Mouse (Mus musculus) CH12.LX (cell line): Measurements from ENCODE around the gene Cyp17a1.

ENCODE experiments used
- CHD2 ChIP-seq: IDR thresholded peaks from 2 replicates; pipeline ENCODE4 v1.6.1; 2011; ENCODE audit warnings: low read length, improper control_type of control experiment
- CTCF ChIP-seq, 2 experiments: IDR thresholded peaks in 1 of 2; conservative IDR thresholded peaks in 1 of 2; 2 replicates each; pipeline ENCODE4 v1.5.1; 2011 to 2012; ENCODE audit warnings: low read depth in 2 of 2, low read length in 2 of 2, improper control_type of control experiment in 1 of 2, inconsistent platforms in 1 of 2, mild to moderate bottlenecking in 1 of 2, moderate library complexity in 1 of 2
- EP300 ChIP-seq: IDR thresholded peaks from 2 replicates; pipeline ENCODE4 v1.6.1; 2011; ENCODE audit warnings: low read length, improper control_type of control experiment
- GABPA ChIP-seq: IDR thresholded peaks from 2 replicates; pipeline ENCODE4 v1.6.1; 2012; ENCODE audit warnings: low read depth, low read length, improper control_type of control experiment, inconsistent platforms; ENCODE audit not compliant: insufficient replicate concordance
- MAFK ChIP-seq: IDR thresholded peaks from 2 replicates; pipeline ENCODE4 v1.6.1; 2011; ENCODE audit warnings: low read length, improper control_type of control experiment; ENCODE audit not compliant: insufficient replicate concordance
- POLR2A ChIP-seq: IDR thresholded peaks from 2 replicates; pipeline ENCODE4 v1.6.1; 2011; ENCODE audit warnings: low read depth, mild to moderate bottlenecking, improper control_type of control experiment, low read length
- POLR2AphosphoS2 ChIP-seq: IDR thresholded peaks from 2 replicates; pipeline ENCODE4 v1.6.1; 2011; ENCODE audit warnings: low read depth, low read length, improper control_type of control experiment
- TCF12 ChIP-seq: IDR thresholded peaks from 2 replicates; pipeline ENCODE4 v1.6.1; 2014; ENCODE audit warnings: low read depth, mild to moderate bottlenecking, inconsistent platforms, low read length, improper control_type of control experiment
- UBTF ChIP-seq: IDR thresholded peaks from 2 replicates; pipeline ENCODE4 v1.6.1; 2012; ENCODE audit warnings: low read depth, mild to moderate bottlenecking, inconsistent platforms, low read length, improper control_type of control experiment, moderate library complexity
- USF1 ChIP-seq: IDR thresholded peaks from 2 replicates; pipeline ENCODE4 v1.6.1; 2014; ENCODE audit warnings: low read depth, mild to moderate bottlenecking, inconsistent platforms, low read length, improper control_type of control experiment
- ZMIZ1 ChIP-seq: IDR thresholded peaks from 2 replicates; pipeline ENCODE4 v1.6.1; 2012; ENCODE audit warnings: low read depth, mild to moderate bottlenecking, inconsistent platforms, low read length, improper control_type of control experiment
- ZNF384 ChIP-seq: IDR thresholded peaks from 2 replicates; pipeline ENCODE4 v1.6.1; 2012; ENCODE audit warnings: low read depth, low read length, improper control_type of control experiment, inconsistent platforms

DNA sequence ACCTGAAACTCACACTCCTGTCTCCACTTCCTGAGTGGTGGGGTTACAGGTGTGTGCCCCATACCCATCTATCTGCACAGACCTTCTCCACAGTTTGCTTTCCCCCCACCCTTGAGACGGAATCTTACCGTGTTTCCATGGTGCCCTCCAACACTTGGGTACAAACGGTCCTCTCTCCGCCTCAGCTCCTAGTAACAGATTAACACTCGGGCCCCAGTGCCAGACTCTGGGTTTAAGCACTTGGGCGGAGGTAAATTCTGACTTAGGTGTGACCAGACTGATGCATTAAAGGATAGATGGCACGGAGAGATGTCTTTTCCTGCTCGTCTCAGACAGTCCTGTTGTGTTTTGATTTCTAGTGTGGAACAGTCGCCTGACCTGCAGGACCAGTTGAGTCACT is 28.2 kb upstream of the Cyp17a1 start:
- TF ChIP-seq CTCF (conservative IDR thresholded peaks at IDR 0.05 in 1 of 2, IDR thresholded peaks at IDR 0.05 in 1 of 2; ENCODE audit: low read depth in 2 of 2, low read length in 2 of 2), result no peak
- TF ChIP-seq EP300, result no peak
- no peak for TF ChIP-seq GABPA
- TF ChIP-seq UBTF, result no peak
- no peak for TF ChIP-seq MAFK
- TF ChIP-seq ZNF384, result no peak
- no peak for TF ChIP-seq ZMIZ1
- TF ChIP-seq POLR2AphosphoS2, result no peak
- TF ChIP-seq POLR2A, result no peak
- no peak for TF ChIP-seq TCF12
- no peak for TF ChIP-seq CHD2
- TF ChIP-seq USF1, result no peak
